Mouse (Mus musculus) limb, embryonic 14.5 days (tissue): ENCODE measurements around the gene Brpf1. TPM values are rescaled to one million over a fixed set of nuclear protein-coding genes. Genes with fewer than 3 reads are reported as not detected.

Experiments used
- ATAC-seq: fragments of 200-750 bp; cut with Nextera tagmentation; 2 replicates; pipeline ENCODE4 v1.8.0; 2017; ENCODE audit warnings: low read depth, moderate number of reproducible peaks, moderate TSS enrichment; ENCODE audit not compliant: low FRiP score
- DNase-seq: peaks from one replicate; pipeline ENCODE4 v3.0.0-alpha.2; 2015; ENCODE audit warnings: low spot score
- H3K27ac ChIP-seq: fragments of 300-500 bp; sonication (generic); replicated peaks from 2 replicates; pipeline ENCODE4 v1.5.1; 2014; ENCODE audit warnings: low read depth, mild to moderate bottlenecking, low read length, moderate library complexity, mixed read lengths
- H3K27me3 ChIP-seq: fragments of 300-500 bp; sonication (generic); 2 replicates; pipeline ENCODE4 v1.6.1; 2014; ENCODE audit warnings: low read length, mixed read lengths; ENCODE audit not compliant: control insufficient read depth, insufficient read depth
- H3K36me3 ChIP-seq: fragments of 300-500 bp; sonication (generic); 2 replicates; pipeline ENCODE4 v1.6.1; 2014; ENCODE audit warnings: mild to moderate bottlenecking, low read length, moderate library complexity, mixed read lengths; ENCODE audit not compliant: control insufficient read depth, insufficient read depth
- H3K4me1 ChIP-seq: fragments of 300-500 bp; sonication (generic); 2 replicates; pipeline ENCODE4 v1.6.1; 2014; ENCODE audit warnings: antibody characterized with exemption, low read length, mixed read lengths; ENCODE audit not compliant: control insufficient read depth, insufficient read depth
- H3K4me2 ChIP-seq: fragments of 300-500 bp; sonication (generic); replicated peaks from 2 replicates; pipeline ENCODE4 v1.6.1; 2014; ENCODE audit warnings: low read depth, mild to moderate bottlenecking, low read length, moderate library complexity; ENCODE audit not compliant: severe bottlenecking
- H3K4me3 ChIP-seq: fragments of 300-500 bp; sonication (generic); replicated peaks from 2 replicates; pipeline ENCODE4 v1.5.1; 2014; ENCODE audit warnings: low read length
- H3K9ac ChIP-seq: fragments of 300-500 bp; sonication (generic); 2 replicates; pipeline ENCODE4 v1.6.1; 2014; ENCODE audit warnings: mild to moderate bottlenecking, low read depth, low read length, moderate library complexity; ENCODE audit not compliant: severe bottlenecking
- H3K9me3 ChIP-seq: fragments of 300-500 bp; sonication (generic); 2 replicates; pipeline ENCODE4 v1.6.1; 2016; ENCODE audit warnings: low read length; ENCODE audit not compliant: control insufficient read depth
- POLR2A ChIP-seq: fragments of 200-500 bp; IDR thresholded peaks from 2 replicates; pipeline ENCODE4 v1.8.0; 2012; ENCODE audit warnings: inconsistent platforms, mild to moderate bottlenecking, moderate library complexity, borderline replicate concordance; ENCODE audit not compliant: insufficient read depth, insufficient read length; ENCODE audit errors: extremely low read depth
- WGBS: fragments of 180-500 bp; shearing (Covaris S2); extraction: QIAGEN DNeasy Blood & Tissue Kit; methylation state at CpG from one replicate; pipeline ENCODE4 v1.1.7; 2014; 5-methylcytosine and 5-hydroxymethylcytosine counted together
- polyA plus RNA-seq, 2 experiments: library from polyadenylated mRNA; depleted of rRNA in 1 of 2; stranded (reverse) in 1 of 2; unstranded in 1 of 2; fragments of >200 nt; fragmentation: Nextera tagmentation in 1 of 2; extraction: Ambion mirVana in 1 of 2; gene quantifications; 2 replicates each; pipeline versions ENCODE4 v1.2.1 to v1.2.3; 2012 to 2014

The Brpf1 gene
- polyA plus RNA-seq, 2 experiments: 20.6 to 35.7 TPM

GRCm38 (mm10) chr6:113368124-113368523 lies 61.2 kb downstream of the Brpf1 start:
- TF ChIP-seq POLR2A: no peak
- Histone ChIP-seq H3K4me1 (no peaks in the 10 kb centered on the region), H3K27me3 (no peaks in the 10 kb centered on the region), H3K4me2 (no peak overlapping the region), H3K36me3 (peaks cover 65% of the 10 kb centered on the region), H3K27ac (no peak overlapping the region), H3K9ac (no peak overlapping the region), H3K4me3 (no peak overlapping the region), H3K9me3 (no peaks in the 10 kb centered on the region)
- DNase-seq: no peak
- WGBS: 84% methylated on average over 7 of the region's 7 CpGs
- no peak for ATAC-seq

GRCm38 (mm10) chr6:113368577-113368976 lies 61.6 kb downstream of the Brpf1 start:
- Histone ChIP-seq H3K4me1 (no peaks in the 10 kb centered on the region), H3K27ac (no peak overlapping the region), H3K9ac (no peak overlapping the region), H3K27me3 (no peaks in the 10 kb centered on the region), H3K4me2 (no peak overlapping the region), H3K4me3 (no peak overlapping the region), H3K9me3 (no peaks in the 10 kb centered on the region), H3K36me3 (peaks cover 69% of the 10 kb centered on the region)
- DNase-seq: no peak
- 82% methylated on average over 5 of the region's 5 CpGs for WGBS
- TF ChIP-seq POLR2A: no peak
- ATAC-seq: no peak

- Histone ChIP-seq H3K4me2 (no peak overlapping the region), H3K4me3 (no peak overlapping the region), H3K27ac (no peak overlapping the region), H3K36me3 (peaks cover 84% of the 10 kb centered on the region), H3K27me3 (no peaks in the 10 kb centered on the region), H3K9ac (no peak overlapping the region), H3K4me1 (no peaks in the 10 kb centered on the region), H3K9me3 (no peaks in the 10 kb centered on the region)
- DNase-seq: no peak
- no peak for ATAC-seq
- no peak for TF ChIP-seq POLR2A
- WGBS: 95% methylated on average over 20 of the region's 20 CpGs
These were observed 63.4 kb downstream of the Brpf1 start for GRCm38 (mm10) chr6:113370194-113370929.

GRCm38 (mm10) chr6:113373491-113373890 lies 66.6 kb downstream of the Brpf1 start:
- H3K36me3 ChIP-seq: peaks cover 71% of the 10 kb centered on the region
- H3K9ac ChIP-seq: no peak overlapping the region
- ATAC-seq: no peak
- 0 out of 2 replicates have a peak, but pooled peaks cover 6% of the 10 kb centered on the region for H3K4me1 ChIP-seq
- H3K4me3 ChIP-seq: no peak overlapping the region
- no peak overlapping the region for H3K27ac ChIP-seq
- H3K4me2 ChIP-seq: no peak overlapping the region
- no peaks in the 10 kb centered on the region for H3K27me3 ChIP-seq
- 90% methylated on average over 4 of the region's 4 CpGs for WGBS
- DNase-seq: no peak
- TF ChIP-seq POLR2A: no peak
- no peaks in the 10 kb centered on the region for H3K9me3 ChIP-seq

Other genes starting within 250 kb of the Brpf1 start
- 93.8 and 103 TPM in 2 replicates for gene Setd5, start 229.8 kb upstream of the Brpf1 start, polyA plus RNA-seq (2012; rRNA removed)
- gene Setd5, start 229.8 kb upstream of the Brpf1 start, polyA plus RNA-seq (2014; fragmentation: Nextera tagmentation; extraction: Ambion mirVana): 90.2 and 93.4 TPM in 2 replicates
- 0.65 and 0.67 TPM in 2 replicates for gene Lhfpl4, start 111.8 kb upstream of the Brpf1 start, polyA plus RNA-seq (2012; rRNA removed)
- 0.32 and 0.64 TPM in 2 replicates for gene Lhfpl4, start 111.8 kb upstream of the Brpf1 start, polyA plus RNA-seq (2014; fragmentation: Nextera tagmentation; extraction: Ambion mirVana)
- 31.2 and 44.0 TPM in 2 replicates for gene Mtmr14, start 69.3 kb upstream of the Brpf1 start, polyA plus RNA-seq (2012; rRNA removed)
- 30.4 and 31.8 TPM in 2 replicates for gene Mtmr14, start 69.3 kb upstream of the Brpf1 start, polyA plus RNA-seq (2014; fragmentation: Nextera tagmentation; extraction: Ambion mirVana)
- gene Cpne9, start 24.8 kb upstream of the Brpf1 start, polyA plus RNA-seq (2012; rRNA removed): 0.46 and 0.77 TPM in 2 replicates
- 0.44 TPM in 2 replicates for gene Cpne9, start 24.8 kb upstream of the Brpf1 start, polyA plus RNA-seq (2014; fragmentation: Nextera tagmentation; extraction: Ambion mirVana)
- gene Ogg1, start 19.8 kb downstream of the Brpf1 start, polyA plus RNA-seq (2012; rRNA removed): 22.6 and 26.3 TPM in 2 replicates
- 11.1 and 11.7 TPM in 2 replicates for gene Ogg1, start 19.8 kb downstream of the Brpf1 start, polyA plus RNA-seq (2014; fragmentation: Nextera tagmentation; extraction: Ambion mirVana)
- 69.0 and 70.6 TPM in 2 replicates for gene Camk1, start 36.8 kb downstream of the Brpf1 start, polyA plus RNA-seq (2012; rRNA removed)
- gene Camk1, start 36.8 kb downstream of the Brpf1 start, polyA plus RNA-seq (2014; fragmentation: Nextera tagmentation; extraction: Ambion mirVana): 98.4 and 105 TPM in 2 replicates
- 38.9 and 39.5 TPM in 2 replicates for gene Tada3, start 70.7 kb downstream of the Brpf1 start, polyA plus RNA-seq (2012; rRNA removed)
- 41.2 and 43.9 TPM in 2 replicates for gene Tada3, start 70.7 kb downstream of the Brpf1 start, polyA plus RNA-seq (2014; fragmentation: Nextera tagmentation; extraction: Ambion mirVana)
- gene Arpc4, start 71.0 kb downstream of the Brpf1 start, polyA plus RNA-seq (2012; rRNA removed): 99.1 and 107 TPM in 2 replicates
- 223 and 226 TPM in 2 replicates for gene Arpc4, start 71.0 kb downstream of the Brpf1 start, polyA plus RNA-seq (2014; fragmentation: Nextera tagmentation; extraction: Ambion mirVana)
- 21.4 and 26.1 TPM in 2 replicates for gene Ttll3, start 82.1 kb downstream of the Brpf1 start, polyA plus RNA-seq (2012; rRNA removed)
- 2.3 and 4.8 TPM in 2 replicates for gene Ttll3, start 82.1 kb downstream of the Brpf1 start, polyA plus RNA-seq (2014; fragmentation: Nextera tagmentation; extraction: Ambion mirVana)
- gene Rpusd3, start 112.2 kb downstream of the Brpf1 start, polyA plus RNA-seq (2012; rRNA removed): 38.9 and 46.2 TPM in 2 replicates
- 20.9 and 25.1 TPM in 2 replicates for gene Rpusd3, start 112.2 kb downstream of the Brpf1 start, polyA plus RNA-seq (2014; fragmentation: Nextera tagmentation; extraction: Ambion mirVana)
- 0.11 and 0.37 TPM in 2 replicates for gene Cidec, start 128.6 kb downstream of the Brpf1 start, polyA plus RNA-seq (2012; rRNA removed)
- not detected in 2 replicates for gene Cidec, start 128.6 kb downstream of the Brpf1 start, polyA plus RNA-seq (2014; fragmentation: Nextera tagmentation; extraction: Ambion mirVana)
- gene Jagn1, start 135.4 kb downstream of the Brpf1 start, polyA plus RNA-seq (2012; rRNA removed): 61.0 and 74.5 TPM in 2 replicates
- gene Jagn1, start 135.4 kb downstream of the Brpf1 start, polyA plus RNA-seq (2014; fragmentation: Nextera tagmentation; extraction: Ambion mirVana): 80.5 and 82.8 TPM in 2 replicates
- gene Il17re, start 151.3 kb downstream of the Brpf1 start, polyA plus RNA-seq (2012; rRNA removed): 6.7 and 9.6 TPM in 2 replicates
- gene Il17re, start 151.3 kb downstream of the Brpf1 start, polyA plus RNA-seq (2014; fragmentation: Nextera tagmentation; extraction: Ambion mirVana): 7.9 and 9.2 TPM in 2 replicates
- 21.5 and 25.2 TPM in 2 replicates for gene Il17rc, start 164.3 kb downstream of the Brpf1 start, polyA plus RNA-seq (2012; rRNA removed)
- gene Il17rc, start 164.3 kb downstream of the Brpf1 start, polyA plus RNA-seq (2014; fragmentation: Nextera tagmentation; extraction: Ambion mirVana): 18.5 and 28.2 TPM in 2 replicates
- 14.0 and 15.9 TPM in 2 replicates for gene Creld1, start 176.2 kb downstream of the Brpf1 start, polyA plus RNA-seq (2012; rRNA removed)
- gene Creld1, start 176.2 kb downstream of the Brpf1 start, polyA plus RNA-seq (2014; fragmentation: Nextera tagmentation; extraction: Ambion mirVana): 15.9 and 16.1 TPM in 2 replicates
- 0.54 and 0.73 TPM in 2 replicates for gene Prrt3, start 194.8 kb downstream of the Brpf1 start, polyA plus RNA-seq (2012; rRNA removed)
- gene Prrt3, start 194.8 kb downstream of the Brpf1 start, polyA plus RNA-seq (2014; fragmentation: Nextera tagmentation; extraction: Ambion mirVana): 0.36 and 0.70 TPM in 2 replicates
- 58.0 and 61.6 TPM in 2 replicates for gene Emc3, start 224.5 kb downstream of the Brpf1 start, polyA plus RNA-seq (2012; rRNA removed)
- 93.8 and 96.3 TPM in 2 replicates for gene Emc3, start 224.5 kb downstream of the Brpf1 start, polyA plus RNA-seq (2014; fragmentation: Nextera tagmentation; extraction: Ambion mirVana)
- 12.8 and 15.9 TPM in 2 replicates for gene Fancd2, start 224.5 kb downstream of the Brpf1 start, polyA plus RNA-seq (2012; rRNA removed)
- 7.5 and 7.8 TPM in 2 replicates for gene Fancd2, start 224.5 kb downstream of the Brpf1 start, polyA plus RNA-seq (2014; fragmentation: Nextera tagmentation; extraction: Ambion mirVana)